Mouse (Mus musculus) intestine, embryonic 16.5 days (tissue): ENCODE results near the gene Zbtb7b. TPM values are rescaled to one million over a fixed set of nuclear protein-coding genes. Genes with fewer than 3 reads are reported as not detected.

ENCODE experiments used
- ATAC-seq: fragments of 200-750 bp; cut with Nextera tagmentation; 2 replicates; pipeline ENCODE4 v1.8.0; 2017; ENCODE audit warnings: moderate TSS enrichment, moderate library complexity
- H3K27ac ChIP-seq: fragments of 300-500 bp; sonication (generic); 2 replicates; pipeline ENCODE4 v1.5.1; 2014; ENCODE audit warnings: mild to moderate bottlenecking, low read length
- H3K27me3 ChIP-seq: fragments of 300-500 bp; sonication (generic); replicated peaks from 2 replicates; pipeline ENCODE4 v1.6.1; 2014; ENCODE audit warnings: low read length, control low read depth, mixed read lengths; ENCODE audit not compliant: control insufficient read depth, insufficient read depth
- H3K36me3 ChIP-seq: fragments of 300-500 bp; sonication (generic); 2 replicates; pipeline ENCODE4 v1.6.1; 2014; ENCODE audit warnings: low read length, control low read depth; ENCODE audit not compliant: control insufficient read depth, insufficient read depth
- H3K4me1 ChIP-seq: fragments of 300-500 bp; sonication (generic); 2 replicates; pipeline ENCODE4 v1.6.1; 2014; ENCODE audit warnings: low read length, control low read depth, mixed read lengths; ENCODE audit not compliant: control insufficient read depth, insufficient read depth
- H3K4me2 ChIP-seq: fragments of 300-500 bp; sonication (generic); 2 replicates; pipeline ENCODE4 v1.6.1; 2014; ENCODE audit warnings: low read depth, low read length, control low read depth
- H3K4me3 ChIP-seq: fragments of 300-500 bp; sonication (generic); 2 replicates; pipeline ENCODE4 v1.5.1; 2014; ENCODE audit warnings: mild to moderate bottlenecking, low read length
- H3K9ac ChIP-seq: fragments of 300-500 bp; sonication (generic); 2 replicates; pipeline ENCODE4 v1.6.1; 2014; ENCODE audit warnings: low read depth, low read length
- H3K9me3 ChIP-seq: fragments of 300-500 bp; sonication (generic); 2 replicates; pipeline ENCODE4 v1.6.1; 2016; ENCODE audit warnings: low read length, control low read depth; ENCODE audit not compliant: control insufficient read depth
- WGBS: fragments of 180-500 bp; shearing (Covaris S2); extraction: QIAGEN DNeasy Blood & Tissue Kit; methylation state at CpG from one replicate; pipeline ENCODE4 v1.1.7; 2014; 5-methylcytosine and 5-hydroxymethylcytosine counted together
- polyA plus RNA-seq: library from polyadenylated mRNA; unstranded; fragments of >200 nt; fragmentation: Nextera tagmentation; extraction: Ambion mirVana; gene quantifications from 2 replicates; pipeline ENCODE4 v1.2.1, GENCODE M21; 2015

The Zbtb7b gene
- polyA plus RNA-seq, 1 experiment from 2014 or later, result 10.0 TPM

- WGBS, result under 1% methylated on average over 38 of the region's 38 CpGs
- no peaks in the 10 kb centered on the region; the same call in 1 of the 2 replicates for H3K36me3 ChIP-seq
- peak overlapping the region; percentile 77 for H3K9ac ChIP-seq
- no peaks in the 10 kb centered on the region for H3K27me3 ChIP-seq
- H3K4me2 ChIP-seq, result peak overlapping the region; percentile 99
- H3K27ac ChIP-seq, result peak overlapping the region; percentile 54
- no peaks in the 10 kb centered on the region for H3K9me3 ChIP-seq
- peaks cover 20% of the 10 kb centered on the region for H3K4me1 ChIP-seq
- H3K4me3 ChIP-seq, result peak overlapping the region; percentile 77
- ATAC-seq, result peak; percentile 61
Observed at GRCm38 (mm10) chr3:89348911-89349868, 45.4 kb downstream of the Zbtb7b start.

- no peak overlapping the region for H3K4me3 ChIP-seq
- H3K9me3 ChIP-seq, result no peaks in the 10 kb centered on the region
- WGBS, result 67% methylated on average over 1 of the region's 1 CpGs
- H3K27me3 ChIP-seq, result no peaks in the 10 kb centered on the region
- peak overlapping the region; percentile 36; the same call in 1 of the 2 replicates for H3K27ac ChIP-seq
- H3K4me1 ChIP-seq, result peaks cover 20% of the 10 kb centered on the region
- 0 out of 2 replicates have a peak overlapping the region, but pooled peaks have one; percentile 16 for H3K4me2 ChIP-seq
- H3K9ac ChIP-seq, result 0 out of 2 replicates have a peak overlapping the region, but pooled peaks have one; percentile 24
- ATAC-seq, result no peak
- peaks cover 5% of the 10 kb centered on the region; the same call in 1 of the 2 replicates for H3K36me3 ChIP-seq
Observed at GRCm38 (mm10) chr3:89347916-89348315, 46.7 kb downstream of the Zbtb7b start.

GRCm38 (mm10) chr3:89346815-89347540 is 47.6 kb downstream of the Zbtb7b start:
- Histone ChIP-seq H3K27me3 (no peaks in the 10 kb centered on the region), H3K36me3 (peaks cover 5% of the 10 kb centered on the region; the same call in 1 of the 2 replicates), H3K9ac (no peak overlapping the region; the same call in 1 of the 2 replicates), H3K9me3 (no peaks in the 10 kb centered on the region), H3K4me3 (no peak overlapping the region), H3K4me2 (no peak overlapping the region), H3K27ac (no peak overlapping the region), H3K4me1 (peaks cover 20% of the 10 kb centered on the region)
- ATAC-seq, result no peak
- WGBS, result 84% methylated on average over 10 of the region's 10 CpGs

GRCm38 (mm10) chr3:89343279-89343678 is 51.3 kb downstream of the Zbtb7b start:
- Histone ChIP-seq H3K9me3 (no peaks in the 10 kb centered on the region), H3K9ac (0 out of 2 replicates have a peak overlapping the region, but pooled peaks have one; percentile 32), H3K4me3 (no peak overlapping the region), H3K27me3 (no peaks in the 10 kb centered on the region), H3K4me2 (no peak overlapping the region), H3K36me3 (peaks cover 7% of the 10 kb centered on the region; the same call in 1 of the 2 replicates), H3K4me1 (peaks cover 22% of the 10 kb centered on the region), H3K27ac (no peak overlapping the region)
- 90% methylated on average over 7 of the region's 7 CpGs for WGBS
- ATAC-seq, result no peak

- H3K4me3 ChIP-seq, result no peak overlapping the region
- H3K9ac ChIP-seq, result no peak overlapping the region
- H3K36me3 ChIP-seq, result peaks cover 7% of the 10 kb centered on the region; the same call in 1 of the 2 replicates
- ATAC-seq, result no peak
- no peak overlapping the region for H3K4me2 ChIP-seq
- 82% methylated on average over 4 of the region's 4 CpGs for WGBS
- H3K27me3 ChIP-seq, result no peaks in the 10 kb centered on the region
- peaks cover 29% of the 10 kb centered on the region for H3K4me1 ChIP-seq
- H3K27ac ChIP-seq, result no peak overlapping the region
- H3K9me3 ChIP-seq, result no peaks in the 10 kb centered on the region
Observed at GRCm38 (mm10) chr3:89341794-89342193, 52.8 kb downstream of the Zbtb7b start.

GRCm38 (mm10) chr3:89340465-89340864 is 54.1 kb downstream of the Zbtb7b start:
- H3K36me3 ChIP-seq, result 0 out of 2 replicates have a peak, but pooled peaks cover 7% of the 10 kb centered on the region
- H3K27ac ChIP-seq, result no peak overlapping the region; the same call in 1 of the 2 replicates
- WGBS, result 5% methylated on average over 11 of the region's 11 CpGs
- ATAC-seq, result peak; percentile 3; the same call in 1 of the 2 replicates
- H3K4me1 ChIP-seq, result peaks cover 36% of the 10 kb centered on the region
- no peaks in the 10 kb centered on the region for H3K9me3 ChIP-seq
- H3K4me3 ChIP-seq, result peak overlapping the region; percentile 15; the same call in 1 of the 2 replicates
- H3K4me2 ChIP-seq, result peak overlapping the region; percentile 43
- no peaks in the 10 kb centered on the region for H3K27me3 ChIP-seq
- peak overlapping the region; percentile 44; the same call in 1 of the 2 replicates for H3K9ac ChIP-seq

GRCm38 (mm10) chr3:89339416-89339815 is 55.2 kb downstream of the Zbtb7b start:
- 0 out of 2 replicates have a peak overlapping the region, but pooled peaks have one; percentile 5 for H3K27ac ChIP-seq
- H3K4me1 ChIP-seq, result peaks cover 36% of the 10 kb centered on the region
- peak; percentile 8 for ATAC-seq

GRCm38 (mm10) chr3:89337721-89338578 is 56.6 kb downstream of the Zbtb7b start, which contains the start of gene Efna4:
Gene Efna4 (minus strand): TSS chr3:89338028.
- WGBS, result under 1% methylated on average over 44 of the region's 44 CpGs
- Histone ChIP-seq H3K9me3 (no peaks in the 10 kb centered on the region), H3K27ac (peak within 1 kb of the TSS; percentile 91), H3K4me2 (peak within 1 kb of the TSS; percentile 83), H3K9ac (peak within 1 kb of the TSS; percentile 92), H3K27me3 (no peaks in the 10 kb centered on the region), H3K36me3 (peaks cover 9% of the 10 kb centered on the region; the same call in 1 of the 2 replicates), H3K4me1 (peaks cover 40% of the 10 kb centered on the region), H3K4me3 (peak within 1 kb of the TSS; percentile 85)
- ATAC-seq, result peak; percentile 80

More at GRCm38 (mm10) chr3:89339416-89339815, 55.2 kb downstream of the Zbtb7b start:
- no peaks in the 10 kb centered on the region for H3K27me3 ChIP-seq
- no peak overlapping the region for H3K4me2 ChIP-seq
- no peak overlapping the region for H3K9ac ChIP-seq
- H3K4me3 ChIP-seq, result no peak overlapping the region
- 24% methylated on average over 8 of the region's 8 CpGs for WGBS
- H3K36me3 ChIP-seq, result 0 out of 2 replicates have a peak, but pooled peaks cover 7% of the 10 kb centered on the region
- no peaks in the 10 kb centered on the region for H3K9me3 ChIP-seq
